Mouse (Mus musculus): ENCODE results near the gene Senp6.

DNA sequence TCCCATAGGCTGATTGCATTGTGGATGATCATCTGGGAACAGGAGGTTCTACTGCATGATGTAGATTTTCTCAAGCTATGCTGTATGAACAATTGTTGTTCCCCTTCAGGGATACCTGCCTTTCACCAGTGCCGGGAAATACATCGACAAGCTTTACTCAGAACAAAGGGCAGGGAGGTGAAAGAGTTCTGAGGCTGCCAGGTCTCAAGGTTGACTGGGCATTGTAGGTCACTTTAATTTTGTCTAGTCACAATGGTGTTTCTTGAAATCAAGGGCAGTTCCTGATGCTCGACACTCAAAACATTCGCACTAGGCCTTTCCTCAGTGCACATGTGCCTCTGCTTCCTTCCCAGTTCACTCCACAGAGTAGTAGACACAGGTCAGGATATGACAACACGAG, 114.1 kb downstream of the Senp6 start:
- TF ChIP-seq GATA1 (IDR thresholded peaks at IDR 0.05; ENCODE audit: borderline replicate concordance, low read length) (no peak), CTCF (IDR thresholded peaks at IDR 0.05; ENCODE audit: low read depth, low read length) (no peak), TAL1 (conservative IDR thresholded peaks at IDR 0.05; ENCODE audit: low read depth, low read length) (no peak)

All from G1E (cell line).